Mouse (Mus musculus) brain, adult 2 months (tissue): ENCODE data around the gene Cdc37.

ENCODE experiments used
- DNase-seq: peaks from one replicate; pipeline ENCODE4 v3.0.0; 2011; ENCODE audit warnings: low read depth, low spot score

Cdc37 gene

DNA sequence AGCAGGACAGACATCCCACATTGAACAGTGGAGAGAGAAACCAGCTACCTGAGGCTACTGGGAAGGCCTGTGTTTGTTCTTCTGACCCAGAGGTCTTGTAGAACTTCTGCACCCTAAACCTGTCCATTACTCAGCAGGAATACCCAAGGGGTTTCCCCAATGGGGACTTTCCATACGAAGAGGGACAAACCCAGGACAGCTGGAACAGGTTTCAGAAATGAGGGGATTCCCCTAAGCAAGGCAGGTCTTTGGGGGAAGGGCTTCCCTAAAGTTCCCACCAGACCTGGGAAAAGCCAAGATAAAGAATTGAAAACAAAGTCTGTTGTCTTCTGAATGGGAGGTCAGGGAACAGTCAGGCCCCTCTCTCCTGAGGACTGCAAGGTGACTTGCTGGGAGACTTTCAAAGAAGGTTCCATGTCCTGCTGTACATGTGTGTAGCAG is 13.8 kb downstream of the Cdc37 start:
- DNase-seq: no peak

DNA sequence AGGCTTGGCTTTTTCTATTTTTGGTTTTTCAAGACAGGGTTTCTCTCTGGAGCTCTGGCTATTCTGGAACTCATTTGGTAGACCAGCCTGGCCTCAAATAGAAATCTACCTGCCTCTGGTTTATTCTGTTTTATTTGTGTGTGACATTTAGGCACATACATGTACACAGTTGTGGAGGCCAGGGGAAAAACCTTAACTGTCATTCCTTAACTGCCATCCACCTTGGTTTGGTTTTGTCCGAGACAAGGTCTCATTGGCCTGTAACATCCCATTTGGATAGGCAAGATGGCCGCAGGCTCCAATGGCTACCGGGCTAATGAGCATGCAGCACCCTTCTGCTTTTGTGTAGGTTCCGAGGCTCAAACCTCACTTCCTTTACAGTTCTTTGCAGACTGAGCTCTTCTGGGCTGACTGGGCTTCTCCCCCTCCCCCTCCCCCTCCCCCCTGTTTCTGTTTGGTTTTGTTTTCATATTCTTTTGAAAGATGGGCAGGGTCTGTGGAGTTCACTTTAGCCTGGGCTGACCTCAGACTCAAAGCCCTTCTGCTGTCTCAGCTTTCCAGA is 14.4 kb downstream of the Cdc37 start:
- DNase-seq: no peak

DNA sequence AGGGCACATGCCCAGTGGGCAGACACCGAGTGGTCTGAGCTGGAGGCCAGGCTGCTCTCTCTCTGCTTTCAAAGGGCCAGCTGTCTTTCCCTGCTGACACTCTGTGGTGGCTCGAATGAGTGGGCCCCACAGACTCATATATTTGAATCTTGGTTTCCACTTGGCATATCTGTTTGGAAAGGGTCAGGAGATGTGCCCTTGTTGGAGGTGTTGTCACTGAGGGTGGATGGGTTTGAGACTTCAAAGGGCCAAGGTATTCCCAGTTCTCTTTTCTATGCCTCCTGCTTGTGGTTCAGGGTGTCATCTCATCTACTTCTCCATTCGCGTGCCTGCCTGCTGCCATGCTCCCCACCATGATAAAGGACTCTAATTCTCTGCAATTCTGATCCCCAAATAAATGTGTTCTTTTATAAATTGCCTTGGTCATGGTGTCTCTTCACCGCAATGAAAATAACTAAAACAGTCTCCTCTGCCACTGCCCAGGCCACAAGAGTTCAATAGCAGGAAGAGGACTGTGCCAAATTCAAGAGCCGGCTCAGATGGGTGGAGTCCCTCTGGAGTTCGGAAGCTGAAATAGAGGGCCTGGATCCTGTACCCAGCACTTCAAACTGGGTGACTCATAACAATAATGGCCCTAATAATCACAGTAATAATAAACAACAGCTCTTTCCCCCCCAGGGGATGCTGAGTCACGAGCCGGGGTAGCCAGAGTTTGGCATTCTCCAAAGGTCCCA is 15.0 kb downstream of the Cdc37 start:
- peak; percentile 65 for DNase-seq

DNA sequence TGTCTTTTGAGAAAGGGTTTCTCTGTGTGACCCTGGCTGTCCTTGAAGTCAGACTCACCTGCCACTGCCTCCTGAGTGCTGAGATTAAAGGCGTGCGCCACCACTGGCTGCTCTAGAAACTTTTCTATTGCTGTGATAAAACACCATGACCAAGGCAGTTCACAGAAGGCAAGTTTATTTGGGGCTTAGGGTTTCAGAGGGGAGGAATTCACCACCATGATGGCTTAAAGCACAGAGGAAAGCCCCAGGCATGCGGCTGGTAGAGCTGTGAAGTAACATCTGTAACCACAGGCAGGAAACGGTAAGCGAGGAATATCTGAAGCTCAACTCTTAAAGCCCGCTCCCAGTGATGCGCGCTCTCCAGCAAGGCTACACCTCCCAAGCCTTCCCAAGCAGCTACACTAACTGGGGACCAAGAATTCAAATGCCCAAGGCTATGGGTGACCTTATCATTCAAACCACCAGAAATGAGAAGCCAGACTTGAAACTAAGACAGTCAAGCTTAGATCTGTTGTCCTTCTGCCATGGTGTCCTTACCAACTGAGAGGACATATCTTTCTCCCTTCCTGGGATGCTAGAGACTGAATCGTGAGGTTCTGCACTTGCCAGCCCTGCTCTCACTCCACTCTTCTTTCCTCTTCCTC is 16.6 kb downstream of the Cdc37 start:
- DNase-seq: no peak

DNA sequence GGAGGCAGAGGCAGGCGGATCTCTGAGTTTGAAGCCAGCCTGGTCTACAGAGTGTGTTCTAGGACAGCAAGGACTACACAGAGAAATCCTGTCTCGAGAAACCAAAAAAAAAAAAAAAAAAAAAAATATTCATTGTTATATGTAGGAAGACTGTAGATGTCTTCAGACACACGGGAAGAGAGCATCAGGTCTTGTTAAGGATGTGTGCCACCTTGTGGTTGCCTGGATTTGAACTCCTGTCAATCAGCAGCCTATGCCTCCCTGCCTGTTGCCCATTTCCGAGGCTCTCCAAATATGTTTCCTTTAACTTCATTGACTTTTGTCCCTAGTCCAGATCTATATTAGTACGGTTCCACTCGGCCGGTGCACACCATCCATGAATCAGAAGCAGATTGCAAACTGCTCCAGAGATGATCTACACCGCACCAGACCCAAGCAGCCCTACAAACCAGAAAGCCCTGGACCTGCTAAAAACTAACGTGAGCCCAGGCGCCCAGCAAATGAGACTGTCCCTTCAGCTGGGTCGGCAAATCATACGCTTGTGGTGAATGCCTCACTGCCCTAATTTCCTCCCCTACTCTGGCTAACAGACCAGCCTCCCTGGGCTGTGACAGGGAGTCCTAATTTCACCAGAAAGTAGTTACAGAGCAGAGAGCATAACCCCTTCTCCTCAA is 17.5 kb downstream of the Cdc37 start:
- peak; percentile 73 for DNase-seq

DNA sequence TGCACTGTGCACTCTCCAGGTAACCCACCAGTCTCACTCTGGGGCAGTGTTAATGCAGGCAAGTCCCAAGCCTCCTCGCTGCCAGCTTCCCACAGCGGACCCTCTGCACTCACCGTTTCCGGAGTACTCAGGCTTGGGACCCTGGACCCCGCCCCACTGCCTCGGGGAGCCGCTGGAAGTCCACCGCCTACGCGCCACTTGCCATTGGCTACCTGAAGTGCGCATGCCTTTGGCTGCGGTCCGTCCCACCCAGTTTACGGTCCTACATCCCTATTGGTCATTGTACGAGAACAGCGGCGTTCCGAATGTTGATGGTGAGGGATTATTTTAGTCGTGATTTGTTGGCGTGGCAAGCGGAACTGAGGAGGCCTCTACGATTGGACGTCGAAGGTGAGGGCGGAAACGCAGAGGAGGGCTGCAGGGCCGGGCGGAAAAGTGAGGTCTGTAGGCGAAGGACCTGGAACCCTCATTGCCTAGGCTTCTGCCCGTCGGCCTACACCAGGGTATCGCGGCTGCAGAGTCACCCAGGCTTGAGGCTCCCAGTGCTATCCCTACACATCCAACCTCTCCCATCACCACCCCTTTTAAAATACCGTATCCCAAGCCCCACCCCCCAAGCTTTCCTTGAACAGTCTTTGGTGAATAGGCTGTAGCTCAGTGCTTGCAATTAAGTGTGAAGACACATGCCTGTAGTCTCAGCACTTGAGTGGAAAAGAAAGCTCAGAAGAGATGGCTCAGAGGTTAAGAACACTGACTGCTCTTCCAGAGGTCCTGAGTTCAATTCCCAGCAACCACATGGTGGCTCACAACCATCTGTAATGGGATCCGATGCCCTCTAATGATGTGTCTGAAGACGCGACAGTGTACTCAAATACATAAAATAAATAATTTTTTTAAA is 18.5 kb downstream of the Cdc37 start, which contains the start of gene Tyk2:
Gene Tyk2 (minus strand): TSS at position 185 of the 898 bp plus-strand sequence.
- DNase-seq: peak; percentile 99

DNA sequence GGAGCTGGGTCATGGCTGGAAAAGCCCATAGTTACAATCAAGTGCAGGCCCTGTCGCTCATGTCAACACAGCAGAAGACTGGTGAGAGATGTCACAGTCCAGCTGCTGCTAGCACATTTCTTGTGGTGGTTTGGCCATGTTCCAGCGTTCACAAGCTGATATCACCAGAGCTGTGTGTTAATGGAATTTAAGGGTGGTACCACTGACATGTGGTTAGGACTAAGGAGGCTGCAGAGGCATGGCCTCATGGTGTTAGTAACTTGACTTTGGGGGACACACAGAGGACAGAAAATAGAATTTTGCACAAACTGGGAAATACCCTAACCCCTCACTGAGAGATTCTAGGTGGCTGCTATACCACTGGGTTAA is 23.5 kb downstream of the Cdc37 start:
- no peak for DNase-seq

DNA sequence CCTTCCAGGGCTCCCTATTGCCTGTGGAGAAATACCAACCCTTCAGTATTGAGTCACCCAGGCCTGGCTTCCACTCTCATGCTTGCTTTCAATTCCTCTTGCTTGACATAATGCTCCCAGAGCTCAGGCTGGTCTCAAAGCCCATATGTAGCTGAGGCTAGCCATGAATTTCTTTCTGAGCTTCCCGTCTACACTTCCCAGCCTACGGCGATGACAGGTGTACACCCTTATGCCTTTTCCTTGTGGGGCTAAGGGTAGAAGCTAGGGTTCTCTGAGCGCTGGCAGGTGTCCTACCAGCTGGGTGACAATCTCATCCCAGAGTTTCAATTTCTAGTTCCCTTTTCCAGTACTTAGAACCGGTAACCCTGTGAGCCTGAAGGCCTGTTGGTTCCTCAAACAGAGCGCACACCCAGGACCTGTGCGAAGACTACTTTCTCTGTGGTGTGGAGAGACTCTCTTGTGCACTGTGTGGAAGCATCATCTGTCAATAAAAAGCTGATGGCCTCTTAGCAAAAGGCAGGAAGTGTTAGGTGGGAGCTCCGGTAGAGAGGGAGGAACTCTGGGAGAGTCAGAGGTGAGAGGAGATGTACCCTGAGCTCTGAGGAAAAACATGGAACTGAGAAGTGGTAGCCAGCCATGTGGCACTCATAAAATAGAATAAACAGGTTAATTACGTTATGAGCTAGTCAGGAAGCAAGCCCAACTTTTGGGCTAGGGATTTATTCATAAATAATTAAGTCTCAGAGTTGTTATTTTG is 24.1 kb downstream of the Cdc37 start:
- no peak for DNase-seq

DNA sequence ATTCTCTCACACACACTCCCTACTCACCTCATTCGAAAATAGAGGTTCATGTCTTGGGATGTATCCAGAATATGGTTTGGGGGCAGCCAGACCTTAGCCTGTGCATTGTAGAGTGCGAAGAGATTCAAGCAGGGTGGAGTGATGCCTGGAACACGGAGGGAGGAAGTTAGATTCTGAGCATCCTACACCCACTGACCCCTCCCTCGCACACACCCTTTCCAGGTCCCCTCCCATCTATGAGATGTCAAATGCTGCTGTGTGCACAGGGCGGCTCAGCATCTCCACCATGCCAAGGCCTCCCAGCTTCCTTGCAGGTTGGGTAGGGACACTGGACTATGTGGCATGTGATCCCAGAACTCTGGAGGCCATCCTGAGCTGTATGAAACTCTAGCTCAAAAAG is 24.9 kb downstream of the Cdc37 start:
- DNase-seq: no peak

DNA sequence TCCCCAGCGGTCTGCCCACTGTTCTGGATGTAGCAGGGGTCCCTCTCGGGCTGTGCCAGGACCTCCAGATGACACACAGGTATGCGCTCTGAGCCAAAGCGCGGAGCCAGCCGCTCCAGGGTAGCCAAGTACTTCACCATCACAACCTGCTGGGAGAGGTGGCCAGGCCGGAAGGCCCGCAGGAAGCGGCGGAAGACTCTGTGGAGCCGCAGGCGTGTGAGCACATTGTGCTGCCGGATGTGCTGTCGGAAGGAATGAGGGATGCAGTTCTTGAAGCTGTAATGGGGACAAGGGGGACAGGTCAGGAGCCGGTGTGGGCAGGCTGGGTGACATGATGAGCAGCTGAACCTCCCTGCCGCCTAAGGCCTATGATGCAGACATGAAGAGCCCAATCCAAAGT is 28.3 kb downstream of the Cdc37 start:
- no peak for DNase-seq

DNA sequence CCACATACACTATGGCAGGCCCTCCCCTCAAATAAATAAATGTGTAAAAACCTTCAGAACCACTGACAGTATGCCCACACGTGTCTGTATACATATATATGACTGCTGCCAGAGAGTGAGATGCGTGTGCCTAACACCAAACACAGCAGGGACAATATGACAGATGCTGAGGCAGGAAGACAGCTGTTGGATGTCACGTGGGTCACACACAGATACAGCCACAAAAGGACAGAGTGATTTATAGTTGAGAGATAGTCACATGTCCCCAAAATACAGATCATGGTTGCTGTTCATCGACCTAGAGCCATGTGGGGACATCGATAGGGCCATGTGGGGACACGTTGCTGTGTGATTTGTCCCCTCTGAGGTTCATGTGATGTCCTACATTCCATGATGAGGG is 32.7 kb downstream of the Cdc37 start:
- DNase-seq: no peak

DNA sequence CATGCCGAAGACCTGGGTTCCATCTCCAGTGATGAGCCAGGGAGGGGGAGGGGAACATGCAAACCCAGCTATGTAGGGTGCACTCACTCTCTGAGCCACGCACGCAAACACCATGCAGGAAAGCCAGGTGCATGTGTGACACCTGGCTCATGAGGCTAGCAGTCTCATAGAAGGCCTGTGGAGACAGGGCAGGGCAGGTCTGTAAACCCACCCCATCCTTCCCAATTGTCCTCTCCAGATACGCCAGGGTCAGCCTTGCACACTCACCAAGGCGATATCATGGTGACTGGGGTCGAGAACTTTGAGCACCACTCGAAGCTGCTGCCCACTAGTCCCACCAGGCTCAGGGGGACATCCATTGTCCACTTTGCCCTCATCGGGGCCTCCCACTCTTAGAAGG is 34.7 kb downstream of the Cdc37 start:
- DNase-seq: no peak

DNA sequence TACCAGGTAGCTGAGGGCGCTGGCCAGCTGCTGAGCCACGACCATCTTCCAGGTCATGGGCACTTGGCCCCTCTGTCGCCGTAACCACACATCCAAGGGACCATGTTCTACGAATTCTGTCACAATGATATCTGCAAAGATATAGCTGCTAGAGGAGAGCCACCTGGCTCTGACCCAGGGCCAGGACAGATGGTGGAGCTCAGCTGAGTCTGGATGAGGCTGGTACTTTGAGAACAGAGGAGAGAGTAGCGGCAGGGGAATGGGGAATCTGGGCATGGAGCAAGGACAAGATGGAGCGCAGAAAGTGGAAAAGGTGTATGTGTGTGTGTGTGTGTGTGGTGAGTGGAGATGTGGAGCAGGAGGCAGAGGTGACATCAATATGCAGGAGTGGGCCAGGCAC is 35.6 kb downstream of the Cdc37 start:
- DNase-seq: peak; percentile 68

DNA sequence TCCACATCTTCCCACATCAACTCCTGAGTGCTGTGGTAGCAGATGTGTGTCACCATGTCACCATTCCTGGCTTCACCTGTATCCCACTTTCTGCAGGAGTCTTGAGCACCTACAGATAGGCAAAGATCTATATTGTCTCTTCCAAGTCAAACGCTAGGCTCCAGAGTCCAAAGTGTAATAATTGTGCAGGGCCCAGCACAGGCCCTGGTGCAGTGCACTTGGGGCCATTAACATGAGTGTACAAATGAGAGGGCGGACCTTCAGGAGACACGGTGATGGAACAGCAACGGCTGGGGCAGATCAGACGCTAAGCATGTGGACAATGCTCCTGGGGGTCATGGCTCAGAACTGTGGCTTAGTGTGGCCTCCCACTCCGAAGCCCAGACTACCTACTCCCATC is 36.0 kb downstream of the Cdc37 start:
- DNase-seq: no peak

DNA sequence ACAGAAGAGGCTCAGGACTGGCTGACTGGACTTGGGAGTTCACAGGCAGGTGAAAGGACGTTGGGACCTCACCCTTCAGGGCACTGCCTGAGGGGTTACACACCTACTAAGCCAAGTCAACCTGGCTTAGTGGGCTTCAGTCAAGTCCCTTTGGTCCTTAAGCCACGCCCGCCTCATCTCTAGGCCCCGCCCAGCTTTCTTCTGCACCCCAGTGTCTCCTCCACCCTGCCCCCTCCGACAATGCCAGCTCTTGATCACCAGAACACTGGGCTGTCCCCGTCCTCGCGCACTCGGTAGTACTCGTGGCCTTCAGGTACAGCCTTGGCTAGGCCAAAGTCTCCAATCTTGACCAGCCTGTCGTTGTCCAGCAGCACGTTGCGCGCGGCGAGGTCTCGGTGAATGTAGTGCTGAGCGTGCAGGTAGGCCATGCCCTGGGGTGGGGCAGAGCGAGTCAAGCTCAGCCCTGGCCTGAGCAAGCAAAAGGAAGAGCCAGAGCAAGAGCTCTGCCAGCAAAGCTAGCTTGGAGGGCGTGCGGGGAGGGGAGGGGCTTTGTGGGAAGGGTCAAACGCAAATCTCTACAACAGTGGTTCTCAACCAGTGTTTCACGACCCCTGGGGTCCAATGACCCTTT is 42.1 kb downstream of the Cdc37 start:
- no peak for DNase-seq

DNA sequence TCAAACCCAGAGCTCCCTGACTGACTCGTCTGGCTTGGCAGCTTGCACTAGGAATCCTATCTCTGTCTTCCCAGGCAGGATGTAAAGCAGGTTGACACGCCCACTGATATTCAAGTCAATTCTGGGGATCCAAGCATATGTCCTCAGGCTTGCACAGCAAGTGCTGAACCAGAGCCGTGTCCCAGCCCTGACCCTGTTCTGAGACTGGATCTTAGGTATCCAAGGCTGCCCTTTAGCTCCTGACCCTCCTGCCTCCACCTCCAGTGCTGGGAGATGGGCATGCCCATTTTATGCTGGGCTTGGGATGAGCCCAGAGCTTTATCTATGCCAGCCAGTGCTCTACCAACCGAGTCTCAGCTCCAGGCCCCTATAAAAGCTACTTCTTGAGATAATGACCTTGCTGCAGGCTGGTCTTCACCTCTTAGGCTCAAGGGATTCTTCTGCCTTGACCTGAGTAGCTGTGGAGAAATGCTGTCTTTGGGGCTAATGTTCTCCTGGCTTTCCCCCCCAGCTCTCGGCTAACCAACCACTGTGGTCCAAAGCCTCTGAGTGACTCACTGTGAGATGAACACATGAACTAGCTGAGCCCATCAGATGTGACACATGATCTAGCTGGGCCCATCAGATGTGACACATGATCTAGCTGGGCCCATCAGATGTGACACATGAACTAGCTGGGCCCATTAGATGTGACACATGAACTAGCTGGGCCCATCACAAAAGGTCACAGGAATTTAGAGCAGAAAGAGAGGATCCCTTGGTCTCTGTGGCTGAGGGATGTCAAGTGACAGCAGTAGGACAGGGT is 43.8 kb downstream of the Cdc37 start:
- DNase-seq: peak; percentile 60

DNA sequence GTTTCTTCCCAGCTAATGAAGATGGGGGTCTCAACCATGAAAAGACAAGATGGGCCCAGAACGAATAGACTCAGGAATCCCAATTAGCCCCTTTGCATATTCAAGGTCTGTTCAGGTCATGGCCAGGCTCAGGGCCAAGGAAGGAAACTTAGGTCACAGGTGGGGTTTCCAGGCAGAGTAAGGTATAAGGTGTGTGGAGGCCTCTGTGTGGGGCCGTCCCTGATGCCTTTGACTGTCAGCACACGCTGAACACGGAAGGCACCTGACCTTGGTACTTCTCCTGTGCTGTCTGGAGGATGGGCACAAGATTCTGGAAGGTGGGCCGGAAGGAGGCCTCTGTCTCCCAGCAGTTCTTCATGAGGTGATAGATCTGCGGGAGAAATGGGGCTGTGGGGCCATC is 45.0 kb downstream of the Cdc37 start:
- DNase-seq: no peak

DNA sequence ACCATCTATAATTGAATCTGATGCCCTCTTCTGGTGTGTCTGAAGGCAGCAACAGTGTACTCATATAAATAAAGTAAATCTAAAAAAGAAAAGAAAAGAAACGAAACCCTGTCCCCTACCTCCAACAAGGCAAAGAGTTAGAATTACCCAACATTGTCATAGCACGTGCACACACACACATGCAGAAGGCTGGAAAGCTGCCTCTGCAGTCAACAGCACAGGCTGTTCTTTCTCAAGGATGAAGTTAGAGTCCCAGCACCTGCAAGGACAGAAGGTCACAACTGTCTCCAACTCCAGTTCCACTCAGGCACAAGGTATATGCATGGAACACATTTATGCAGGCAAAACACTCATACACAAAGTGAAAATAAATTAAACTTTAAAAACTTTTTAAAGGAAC is 47.7 kb downstream of the Cdc37 start:
- DNase-seq: no peak

DNA sequence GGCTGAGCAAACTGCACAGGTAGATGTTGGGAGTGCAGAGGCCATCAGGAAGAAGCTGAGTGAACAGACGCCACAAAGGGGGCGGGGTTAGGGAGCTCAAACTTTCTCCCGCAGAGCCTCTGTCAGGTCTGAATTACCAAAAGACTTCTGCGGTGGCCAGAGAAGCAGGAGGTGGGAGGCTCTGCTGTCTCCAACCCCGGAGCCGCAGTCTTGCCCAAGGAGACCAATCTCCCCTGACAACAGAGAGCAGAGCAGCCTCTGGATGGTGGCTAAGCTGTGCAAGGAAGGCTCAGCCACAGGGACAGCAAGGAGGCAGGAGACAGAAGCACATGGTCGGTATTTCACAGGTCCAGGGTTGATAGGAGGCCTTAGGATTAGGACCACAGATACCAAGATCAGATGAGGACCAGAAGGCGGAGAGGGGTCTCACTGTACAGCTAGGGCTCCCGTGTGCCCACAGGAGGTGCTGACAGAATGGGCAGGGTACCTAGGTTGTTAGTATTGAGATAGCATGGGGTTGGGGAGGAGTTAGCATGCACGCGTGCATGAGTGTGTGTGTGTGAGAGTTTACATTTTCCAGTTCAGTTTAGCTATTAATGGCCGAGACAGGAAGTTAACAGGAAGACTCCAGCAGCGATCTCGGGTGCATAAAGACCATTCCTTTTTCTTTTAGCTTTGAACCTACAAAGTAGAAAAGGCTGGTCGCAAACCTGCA is 49.2 kb downstream of the Cdc37 start:
- no peak for DNase-seq
